Mouse (Mus musculus) CH12.LX (cell line): ENCODE data around the gene Vmn1r43.

ENCODE experiments used
- CTCF ChIP-seq, 2 experiments: IDR thresholded peaks in 1 of 2; conservative IDR thresholded peaks in 1 of 2; 2 replicates each; pipeline ENCODE4 v1.5.1; 2011 to 2012; ENCODE audit warnings: low read depth in 2 of 2, low read length in 2 of 2, improper control_type of control experiment in 1 of 2, inconsistent platforms in 1 of 2, mild to moderate bottlenecking in 1 of 2, moderate library complexity in 1 of 2
- EP300 ChIP-seq: IDR thresholded peaks from 2 replicates; pipeline ENCODE4 v1.6.1; 2011; ENCODE audit warnings: low read length, improper control_type of control experiment
- HCFC1 ChIP-seq: IDR thresholded peaks from 2 replicates; pipeline ENCODE4 v1.6.1; 2012; ENCODE audit warnings: low read depth, mild to moderate bottlenecking, inconsistent platforms, low read length, improper control_type of control experiment
- MAX ChIP-seq: IDR thresholded peaks from 2 replicates; pipeline ENCODE4 v1.6.1; 2011; ENCODE audit warnings: low read length, improper control_type of control experiment
- MYC ChIP-seq: IDR thresholded peaks from 2 replicates; pipeline ENCODE4 v1.6.1; 2011; ENCODE audit warnings: low read depth, mild to moderate bottlenecking, improper control_type of control experiment, low read length
- POLR2A ChIP-seq: IDR thresholded peaks from 2 replicates; pipeline ENCODE4 v1.6.1; 2011; ENCODE audit warnings: low read depth, mild to moderate bottlenecking, improper control_type of control experiment, low read length
- RCOR1 ChIP-seq: conservative IDR thresholded peaks from 2 replicates; pipeline ENCODE4 v1.6.1; 2012; ENCODE audit warnings: low read depth, mild to moderate bottlenecking, inconsistent platforms, low read length, improper control_type of control experiment
- TCF12 ChIP-seq: IDR thresholded peaks from 2 replicates; pipeline ENCODE4 v1.6.1; 2014; ENCODE audit warnings: low read depth, mild to moderate bottlenecking, inconsistent platforms, low read length, improper control_type of control experiment
- ZC3H11A ChIP-seq: IDR thresholded peaks from 2 replicates; pipeline ENCODE4 v1.6.1; 2012; ENCODE audit warnings: low read depth, mild to moderate bottlenecking, inconsistent platforms, low read length, improper control_type of control experiment
- ZNF384 ChIP-seq: IDR thresholded peaks from 2 replicates; pipeline ENCODE4 v1.6.1; 2012; ENCODE audit warnings: low read depth, low read length, improper control_type of control experiment, inconsistent platforms

DNA sequence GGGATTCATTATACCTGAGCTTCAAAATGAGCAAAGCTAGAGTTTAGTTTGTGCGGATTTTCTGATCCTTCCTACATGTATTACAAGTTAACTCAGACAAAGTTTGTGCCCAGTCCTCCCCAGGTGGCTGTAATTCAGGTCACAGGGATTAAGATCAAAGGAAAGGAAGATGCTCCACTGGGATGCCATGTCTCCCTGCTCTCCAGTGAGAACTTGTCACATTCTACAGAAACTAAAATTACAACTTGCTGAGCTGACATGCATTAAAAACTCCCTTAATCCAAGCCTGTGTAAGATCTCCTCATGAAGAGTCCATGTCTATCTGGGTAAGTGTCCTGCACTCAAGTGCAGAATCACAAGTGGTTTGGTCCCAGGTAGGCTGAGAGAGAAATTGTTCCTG is 7.1 kb upstream of the Vmn1r43 start, which contains the start of gene Vmn1r44:
- TF ChIP-seq CTCF (conservative IDR thresholded peaks at IDR 0.05 in 1 of 2, IDR thresholded peaks at IDR 0.05 in 1 of 2; ENCODE audit: low read depth in 2 of 2, low read length in 2 of 2): no peak
- TF ChIP-seq RCOR1: no peak
- no peak for TF ChIP-seq POLR2A
- TF ChIP-seq HCFC1: no peak
- no peak for TF ChIP-seq MAX
- TF ChIP-seq MYC: no peak
- no peak for TF ChIP-seq TCF12
- no peak for TF ChIP-seq ZNF384
- no peak for TF ChIP-seq EP300
- no peak for TF ChIP-seq ZC3H11A
